Mouse (Mus musculus) small intestine, adult 2 months (tissue): Measurements from ENCODE around the gene Lmcd1. TPM values are rescaled to one million over a fixed set of nuclear protein-coding genes. Genes with fewer than 3 reads are reported as not detected.

ENCODE experiments used
- H3K27ac ChIP-seq: fragments of 200-500 bp; 2 replicates; pipeline ENCODE4 v1.5.1; 2012; ENCODE audit warnings: low read depth, low read length, control low read depth, inconsistent platforms; ENCODE audit not compliant: insufficient read depth
- H3K27me3 ChIP-seq: fragments of 200-500 bp; 2 replicates; pipeline ENCODE4 v1.6.1; 2012; ENCODE audit warnings: mild to moderate bottlenecking, moderate library complexity, low read length, inconsistent platforms; ENCODE audit not compliant: control insufficient read depth, insufficient read depth
- H3K36me3 ChIP-seq: fragments of 200-500 bp; 2 replicates; pipeline ENCODE4 v1.6.1; 2012; ENCODE audit warnings: mild to moderate bottlenecking, low read length, control low read depth, inconsistent platforms; ENCODE audit not compliant: control insufficient read depth, insufficient read depth
- H3K4me1 ChIP-seq: fragments of 200-500 bp; 2 replicates; pipeline ENCODE4 v1.6.1; 2012; ENCODE audit warnings: low read length, inconsistent platforms, mixed read lengths; ENCODE audit not compliant: control insufficient read depth, insufficient read depth, insufficient read length
- H3K4me3 ChIP-seq: fragments of 200-500 bp; 2 replicates; pipeline ENCODE4 v1.5.1; 2012; ENCODE audit warnings: low read depth, mild to moderate bottlenecking, control low read depth, inconsistent platforms, low read length, moderate library complexity
- CTCF ChIP-seq: fragments of 200-500 bp; IDR thresholded peaks from 2 replicates; pipeline ENCODE4 v1.5.1; 2012; ENCODE audit warnings: low read depth, mild to moderate bottlenecking, control low read depth, inconsistent platforms, low read length, moderate library complexity, mixed read lengths; ENCODE audit not compliant: insufficient replicate concordance, insufficient read length; ENCODE audit errors: extremely low read depth
- POLR2A ChIP-seq: fragments of 200-500 bp; IDR thresholded peaks from 2 replicates; pipeline ENCODE4 v1.6.1; 2012; ENCODE audit warnings: low read depth, mild to moderate bottlenecking, control low read depth, inconsistent platforms, low read length, moderate library complexity
- WGBS: fragments of 180-500 bp; shearing (Covaris S2); methylation state at CpG from one replicate; pipeline ENCODE4 v1.1.7; 2018; 5-methylcytosine and 5-hydroxymethylcytosine counted together
- polyA plus RNA-seq: library from polyadenylated mRNA; depleted of rRNA; stranded (reverse); fragments of >200 nt; gene quantifications from 2 replicates; pipeline ENCODE4 v1.2.3, GENCODE M21; 2012

The Lmcd1 gene
- polyA plus RNA-seq, 1 experiment, result 5.8 TPM

- H3K36me3 ChIP-seq, result no peaks in the 10 kb centered on the region
- no peak for TF ChIP-seq CTCF
- H3K27ac ChIP-seq, result no peak overlapping the region
- H3K4me1 ChIP-seq, result no peaks in the 10 kb centered on the region
- H3K4me3 ChIP-seq, result no peak overlapping the region
- WGBS, result 79% methylated on average over 2 of the region's 2 CpGs
- H3K27me3 ChIP-seq, result no peaks in the 10 kb centered on the region
Measured at GRCm38 (mm10) chr6:112254967-112255366, 18.6 kb upstream of the Lmcd1 start.

- Histone ChIP-seq H3K36me3 (no peaks in the 10 kb centered on the region), H3K27me3 (no peaks in the 10 kb centered on the region), H3K4me3 (no peak overlapping the region), H3K4me1 (no peaks in the 10 kb centered on the region), H3K27ac (no peak overlapping the region)
- no peak for TF ChIP-seq CTCF
- TF ChIP-seq POLR2A, result no peak
- 65% methylated on average over 11 of the region's 11 CpGs for WGBS
Measured at GRCm38 (mm10) chr6:112255388-112256225, 18.0 kb upstream of the Lmcd1 start.

GRCm38 (mm10) chr6:112256599-112256998, 17.0 kb upstream of the Lmcd1 start:
- no peak overlapping the region for H3K4me3 ChIP-seq
- WGBS, result 79% methylated on average over 6 of the region's 6 CpGs
- TF ChIP-seq POLR2A (no peak), CTCF (no peak)
- H3K27ac ChIP-seq, result no peak overlapping the region
- no peaks in the 10 kb centered on the region for H3K27me3 ChIP-seq
- H3K4me1 ChIP-seq, result no peaks in the 10 kb centered on the region
- H3K36me3 ChIP-seq, result no peaks in the 10 kb centered on the region

GRCm38 (mm10) chr6:112261089-112261488, 12.5 kb upstream of the Lmcd1 start:
- Histone ChIP-seq H3K27me3 (no peaks in the 10 kb centered on the region), H3K4me3 (no peak overlapping the region), H3K36me3 (no peaks in the 10 kb centered on the region), H3K27ac (no peak overlapping the region), H3K4me1 (no peaks in the 10 kb centered on the region)
- TF ChIP-seq POLR2A, result no peak
- no peak for TF ChIP-seq CTCF

- H3K4me1 ChIP-seq, result no peaks in the 10 kb centered on the region
- H3K27me3 ChIP-seq, result no peaks in the 10 kb centered on the region
- no peaks in the 10 kb centered on the region for H3K36me3 ChIP-seq
- WGBS, result 92% methylated on average over 1 of the region's 1 CpGs
- TF ChIP-seq CTCF (no peak), POLR2A (no peak)
- H3K27ac ChIP-seq, result no peak overlapping the region
- H3K4me3 ChIP-seq, result no peak overlapping the region
Measured at GRCm38 (mm10) chr6:112264321-112264720, 9.2 kb upstream of the Lmcd1 start.

GRCm38 (mm10) chr6:112266631-112267030, 6.9 kb upstream of the Lmcd1 start:
- no peak overlapping the region for H3K4me3 ChIP-seq
- H3K27me3 ChIP-seq, result no peaks in the 10 kb centered on the region
- no peak overlapping the region for H3K27ac ChIP-seq
- TF ChIP-seq CTCF (no peak), POLR2A (no peak)
- no peaks in the 10 kb centered on the region for H3K4me1 ChIP-seq
- 42% methylated on average over 1 of the region's 1 CpGs for WGBS
- H3K36me3 ChIP-seq, result no peaks in the 10 kb centered on the region

DNA sequence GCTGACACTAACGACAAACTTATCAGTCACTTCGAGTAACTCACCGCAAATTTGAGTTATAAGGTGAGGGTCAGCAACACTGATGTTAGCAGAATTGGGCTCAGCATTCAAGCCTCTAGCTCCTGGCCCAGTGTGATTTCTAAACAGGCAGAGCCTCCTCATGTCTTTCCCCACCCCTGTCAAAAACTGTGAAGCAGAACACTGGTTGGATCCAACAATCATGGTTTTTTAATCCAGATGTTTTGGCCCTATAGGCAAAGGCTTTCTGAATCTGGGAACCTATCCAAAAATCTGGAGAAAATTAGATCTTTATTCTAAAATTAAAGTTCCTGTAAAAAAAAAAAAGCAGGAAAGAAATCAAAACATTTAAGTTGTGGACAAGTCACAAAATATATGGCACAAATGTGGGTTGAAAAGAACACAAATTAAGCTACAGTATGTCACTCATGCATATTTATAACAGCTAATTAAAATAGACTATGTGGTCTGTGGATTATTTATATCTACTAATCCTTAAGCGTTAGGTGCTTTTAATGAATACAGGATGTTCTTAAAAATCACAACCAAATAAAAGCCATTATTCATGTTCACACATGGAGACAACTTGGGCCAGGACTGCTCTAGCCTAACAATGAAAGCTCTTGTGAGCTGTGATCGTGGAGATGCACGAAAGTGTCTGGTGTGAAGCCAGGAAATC, 5.7 kb upstream of the Lmcd1 start:
- H3K36me3 ChIP-seq, result no peaks in the 10 kb centered on the region
- no peak overlapping the region for H3K4me3 ChIP-seq
- 85% methylated on average over 6 of the region's 6 CpGs for WGBS
- H3K27ac ChIP-seq, result no peak overlapping the region
- no peaks in the 10 kb centered on the region for H3K4me1 ChIP-seq
- TF ChIP-seq POLR2A (no peak), CTCF (no peak)
- no peaks in the 10 kb centered on the region for H3K27me3 ChIP-seq
